Mouse (Mus musculus) erythroblast, embryonic 14.5 days (primary cell): ENCODE data around the gene Mavs.

Source experiments
- GATA1 ChIP-seq: IDR thresholded peaks from 2 replicates; pipeline ENCODE4 v1.6.1; 2012; ENCODE audit warnings: low read length, inconsistent platforms, mixed read lengths
- TAL1 ChIP-seq: IDR thresholded peaks from 3 replicates; pipeline ENCODE4 v1.6.1; 2012; ENCODE audit warnings: low read length, inconsistent platforms, mixed read lengths

DNA sequence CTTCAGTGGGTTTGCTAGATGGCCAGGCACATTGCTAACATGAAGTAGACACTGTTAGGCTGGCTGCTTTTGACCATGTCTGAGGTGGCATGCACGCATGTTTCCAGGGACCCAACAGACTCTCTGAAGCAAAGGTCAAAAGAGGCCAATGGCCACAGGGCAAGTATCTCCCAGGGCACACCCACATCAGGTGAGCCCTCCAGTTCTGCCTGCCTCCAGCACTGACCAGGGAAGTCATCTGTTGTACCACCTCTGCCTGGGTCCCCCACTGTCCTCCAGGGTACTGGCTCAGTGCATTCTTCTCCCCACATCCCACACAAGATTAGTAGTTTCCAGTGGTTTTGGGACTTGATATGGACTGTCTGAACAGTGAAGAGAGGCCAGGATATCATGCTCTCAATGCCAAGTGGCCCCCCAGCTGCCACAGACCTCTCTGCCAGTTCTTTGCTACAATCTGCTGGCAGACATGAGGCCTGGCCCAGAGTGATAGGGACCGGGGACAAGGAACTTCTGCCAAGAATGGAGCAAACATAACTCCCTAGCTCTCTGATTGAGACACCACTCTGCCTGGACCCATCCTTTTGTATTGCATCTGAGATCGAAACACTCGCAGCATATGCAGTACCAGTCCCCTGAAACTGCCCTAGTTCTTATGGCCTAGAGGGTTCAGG, 24.6 kb upstream of the Mavs start:
- TF ChIP-seq GATA1: no peak
- peak; percentile 54 for TF ChIP-seq TAL1
